Mouse (Mus musculus) heart, embryonic 10.5 days (tissue): ENCODE measurements around the gene Stx2. TPM values are rescaled to one million over a fixed set of nuclear protein-coding genes. Genes with fewer than 3 reads are reported as not detected.
A peak's percentile ranks its signal among the peaks of the same experiment; 100 is the strongest.

ENCODE experiments used
- DNase-seq: peaks from one replicate; pipeline ENCODE4 v3.0.0-alpha.2; 2017; ENCODE audit warnings: low spot score
- H3K27ac ChIP-seq: fragments of 300-500 bp; sonication (generic); 2 replicates; pipeline ENCODE4 v1.5.1; 2016; ENCODE audit warnings: mild to moderate bottlenecking
- H3K27me3 ChIP-seq: fragments of 300-500 bp; sonication (generic); 2 replicates; pipeline ENCODE4 v1.6.1; 2016; ENCODE audit warnings: mild to moderate bottlenecking; ENCODE audit not compliant: poor library complexity, insufficient read depth, severe bottlenecking
- H3K36me3 ChIP-seq: fragments of 300-500 bp; sonication (generic); 2 replicates; pipeline ENCODE4 v1.6.1; 2016; ENCODE audit warnings: mild to moderate bottlenecking, moderate library complexity
- H3K4me1 ChIP-seq: fragments of 300-500 bp; sonication (generic); 2 replicates; pipeline ENCODE4 v1.6.1; 2016; ENCODE audit warnings: mild to moderate bottlenecking
- H3K4me3 ChIP-seq: fragments of 300-500 bp; sonication (generic); 2 replicates; pipeline ENCODE4 v1.5.1; 2016; ENCODE audit warnings: mild to moderate bottlenecking, moderate library complexity
- H3K9me3 ChIP-seq: fragments of 300-500 bp; sonication (generic); 2 replicates; pipeline ENCODE4 v1.6.1; 2016; ENCODE audit warnings: mild to moderate bottlenecking, moderate library complexity
- WGBS: fragments of 180-500 bp; shearing (Covaris S2); methylation state at CpG from one replicate; pipeline ENCODE4 v1.1.7; 2016; 5-methylcytosine and 5-hydroxymethylcytosine counted together
- polyA plus RNA-seq: library from polyadenylated mRNA; unstranded; fragments of >200 nt; fragmentation: Nextera tagmentation; extraction: Ambion mirVana; gene quantifications from 2 replicates; pipeline ENCODE4 v1.2.1, GENCODE M21; 2016

Gene Stx2
- polyA plus RNA-seq = 19.8 and 23.9 TPM in 2 replicates

DNA sequence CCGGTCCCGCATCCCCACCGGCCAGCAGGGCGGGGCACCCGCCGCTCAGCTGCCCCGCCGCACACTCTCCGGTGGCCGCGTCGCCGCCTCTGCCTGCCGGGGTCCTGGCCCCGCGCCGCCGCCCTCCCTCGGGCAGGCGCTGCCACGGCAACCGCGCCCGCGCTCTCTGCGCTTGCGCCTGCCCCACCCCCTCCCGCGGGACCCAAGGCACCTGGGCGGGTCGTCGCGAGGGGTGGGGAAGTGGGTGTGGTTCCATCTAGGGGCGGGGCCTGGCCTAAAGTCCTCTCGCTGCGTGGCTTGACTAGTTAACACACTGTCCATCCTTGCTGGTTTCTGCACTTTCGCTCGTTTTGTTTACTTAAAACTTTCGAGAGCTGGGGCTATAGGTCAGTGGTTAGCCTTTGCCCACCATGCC is at the start of gene Stx2:
Gene Stx2 (minus strand): TSS at position 163 of the 415 bp plus-strand sequence.
- Histone ChIP-seq H3K27me3 (no peaks in the 10 kb centered on the region; the same call in 1 of the 2 replicates), H3K4me3 (peak within 1 kb of the TSS; percentile 91), H3K4me1 (peaks cover 25% of the 10 kb centered on the region), H3K27ac (peak within 1 kb of the TSS; percentile 94), H3K9me3 (no peaks in the 10 kb centered on the region), H3K36me3 (peaks cover 5% of the 10 kb centered on the region; the same call in 1 of the 2 replicates)
- DNase-seq = peak; percentile 96
- WGBS = under 1% methylated on average over 38 of the region's 39 CpGs

DNA sequence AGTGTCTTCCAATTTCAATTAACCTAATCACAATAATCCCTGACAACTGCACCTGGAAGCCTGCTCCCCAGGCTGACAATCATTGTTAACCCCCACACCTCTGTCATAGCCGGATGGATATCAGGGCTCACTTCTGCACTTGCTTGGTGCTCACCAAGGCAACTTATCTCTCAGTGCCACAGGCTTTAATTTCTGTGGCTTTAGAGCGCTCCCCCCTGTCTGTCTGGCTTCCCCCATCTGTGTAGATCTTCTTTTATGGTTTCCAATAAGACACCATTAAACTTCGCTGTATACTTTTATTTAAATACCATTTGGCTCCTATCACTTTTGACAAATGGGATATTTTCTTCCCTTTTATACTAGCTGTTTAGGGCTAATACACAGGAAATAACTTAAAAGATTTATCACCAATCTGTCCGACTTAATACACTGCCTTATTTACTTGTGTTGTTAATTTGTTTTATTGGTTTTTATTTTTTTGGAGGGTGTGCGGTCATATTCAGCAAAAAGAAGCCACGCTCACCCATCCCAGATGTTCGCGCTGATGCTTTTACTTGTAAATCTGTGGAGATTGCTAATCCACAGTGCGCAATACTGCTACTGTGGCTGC is 46.4 kb upstream of the Stx2 start:
- no peaks in the 10 kb centered on the region for H3K4me1 ChIP-seq
- no peak for DNase-seq
- no peaks in the 10 kb centered on the region for H3K9me3 ChIP-seq
- no peaks in the 10 kb centered on the region for H3K27me3 ChIP-seq
- no peaks in the 10 kb centered on the region for H3K36me3 ChIP-seq
- H3K27ac ChIP-seq = no peak overlapping the region
- no peak overlapping the region for H3K4me3 ChIP-seq
- 76% methylated on average over 9 of the region's 9 CpGs for WGBS

DNA sequence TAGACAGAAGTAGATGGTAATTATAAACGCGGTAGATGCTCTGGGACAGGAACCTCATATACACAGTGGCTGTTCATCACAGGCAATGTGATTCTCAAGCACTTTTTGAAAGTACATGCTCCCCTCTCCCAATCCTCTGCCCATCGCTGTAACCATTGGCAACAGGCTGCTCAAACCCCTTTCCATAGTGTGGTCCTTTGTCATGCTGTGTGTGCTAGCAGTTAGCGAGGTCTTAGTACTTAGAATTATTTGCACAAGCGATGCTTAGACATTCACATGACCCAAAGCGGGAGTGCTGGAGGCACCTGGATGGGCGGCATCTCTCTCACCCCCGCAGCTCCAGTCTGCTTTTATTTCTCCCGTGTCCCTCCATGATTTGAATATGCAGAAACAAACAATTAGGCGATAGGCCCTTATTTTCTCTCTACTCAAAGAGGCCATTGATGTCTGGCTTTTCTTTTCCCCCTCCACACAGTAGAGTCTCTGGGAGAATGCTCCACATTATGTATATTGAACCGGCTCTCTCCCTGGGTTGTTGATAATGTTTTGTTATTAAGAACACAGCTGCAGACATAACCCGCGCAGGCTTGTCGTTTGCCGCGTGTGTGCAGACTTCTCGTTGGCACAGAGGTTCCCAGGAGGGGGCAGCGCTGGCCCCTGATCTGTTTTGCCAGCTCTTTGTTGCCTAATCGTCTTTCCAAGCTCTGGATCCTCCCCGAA is 44.4 kb upstream of the Stx2 start:
- Histone ChIP-seq H3K36me3 (no peaks in the 10 kb centered on the region), H3K4me1 (no peaks in the 10 kb centered on the region), H3K9me3 (no peaks in the 10 kb centered on the region), H3K4me3 (no peak overlapping the region), H3K27ac (no peak overlapping the region), H3K27me3 (no peaks in the 10 kb centered on the region)
- no peak for DNase-seq
- 46% methylated on average over 20 of the region's 20 CpGs for WGBS

GRCm38 (mm10) chr5:129051910-129052309 is 43.5 kb upstream of the Stx2 start:
- no peak for DNase-seq
- H3K4me3 ChIP-seq = no peak overlapping the region
- no peaks in the 10 kb centered on the region for H3K4me1 ChIP-seq
- H3K9me3 ChIP-seq = no peaks in the 10 kb centered on the region
- no peaks in the 10 kb centered on the region for H3K36me3 ChIP-seq
- H3K27ac ChIP-seq = no peak overlapping the region
- H3K27me3 ChIP-seq = no peaks in the 10 kb centered on the region
- 78% methylated on average over 3 of the region's 3 CpGs for WGBS

- H3K36me3 ChIP-seq = no peaks in the 10 kb centered on the region
- H3K27me3 ChIP-seq = no peaks in the 10 kb centered on the region
- no peak overlapping the region for H3K4me3 ChIP-seq
- H3K4me1 ChIP-seq = no peaks in the 10 kb centered on the region
- no peaks in the 10 kb centered on the region for H3K9me3 ChIP-seq
- no peak overlapping the region for H3K27ac ChIP-seq
- DNase-seq = no peak
- 79% methylated on average over 9 of the region's 9 CpGs for WGBS
Measured at GRCm38 (mm10) chr5:129049372-129049771, 41.0 kb upstream of the Stx2 start.

DNA sequence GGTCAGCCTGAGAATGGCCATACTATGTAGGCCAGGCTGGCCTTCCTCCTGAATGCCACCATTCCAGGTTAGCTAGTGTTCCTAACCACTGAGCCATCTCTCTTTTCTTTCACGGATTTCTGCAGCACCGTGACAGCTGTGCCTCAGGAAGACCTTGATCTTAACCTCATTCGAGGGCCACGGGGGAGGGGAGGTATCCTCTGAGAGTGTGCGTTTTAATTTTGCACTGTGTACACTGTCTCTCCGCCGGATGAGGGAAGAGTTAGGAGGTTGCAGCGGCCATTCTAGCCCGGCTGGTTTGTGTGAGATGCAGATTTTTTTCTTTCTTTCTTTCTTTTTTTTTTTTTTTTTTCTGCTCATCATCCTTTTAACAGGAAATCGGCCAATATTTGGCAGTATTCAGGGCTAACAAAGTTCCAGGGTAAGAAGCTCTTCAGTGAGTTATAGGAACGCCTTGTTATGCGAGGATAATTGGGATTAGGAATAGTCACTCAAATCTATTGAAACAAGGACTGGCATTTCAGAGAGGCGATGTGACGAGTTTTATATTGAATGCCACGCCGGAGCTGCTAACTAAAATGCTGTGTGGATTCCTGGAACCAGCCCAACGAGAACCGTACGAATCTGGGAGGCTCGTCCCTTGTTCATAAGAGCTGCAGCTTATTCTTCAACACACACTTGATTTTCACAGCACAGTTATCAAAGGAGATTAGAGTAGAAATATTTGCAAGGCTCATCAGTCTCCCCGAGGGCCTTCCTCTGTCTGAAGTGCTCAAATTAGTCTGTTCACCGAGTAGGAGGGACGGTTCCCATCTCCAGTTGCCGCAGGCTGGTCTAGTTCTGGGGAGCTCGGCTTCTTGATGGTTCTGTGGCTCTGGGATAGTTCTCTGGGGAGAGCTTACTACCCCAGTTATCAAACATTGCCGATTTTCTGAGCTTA is 37.5 kb upstream of the Stx2 start:
- H3K36me3 ChIP-seq = no peaks in the 10 kb centered on the region
- no peaks in the 10 kb centered on the region for H3K27me3 ChIP-seq
- H3K4me3 ChIP-seq = no peak overlapping the region
- H3K4me1 ChIP-seq = 0 out of 2 replicates have a peak, but pooled peaks cover 3% of the 10 kb centered on the region
- no peak overlapping the region for H3K27ac ChIP-seq
- WGBS = 69% methylated on average over 26 of the region's 26 CpGs
- no peak for DNase-seq
- H3K9me3 ChIP-seq = no peaks in the 10 kb centered on the region

DNA sequence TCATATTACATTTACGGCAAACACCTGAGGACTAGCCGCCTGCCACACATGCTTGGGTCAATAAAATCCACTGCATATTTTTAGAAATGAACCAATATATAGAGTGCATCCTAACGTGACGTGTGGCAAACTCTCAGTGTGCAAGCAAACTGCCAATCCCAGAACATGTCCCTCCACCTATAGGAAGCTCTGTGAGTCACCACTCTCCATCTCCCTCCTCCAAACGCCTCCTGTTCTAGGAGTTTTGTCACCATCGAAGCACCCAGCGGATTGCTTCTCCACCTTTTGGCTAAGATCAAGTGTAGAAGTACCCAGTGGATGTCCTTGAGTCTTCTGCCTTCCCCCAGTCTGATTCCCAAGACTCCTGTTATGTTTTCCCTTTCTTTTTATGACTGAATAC is 29.4 kb upstream of the Stx2 start:
- H3K4me1 ChIP-seq = no peaks in the 10 kb centered on the region
- H3K27ac ChIP-seq = no peak overlapping the region
- H3K36me3 ChIP-seq = no peaks in the 10 kb centered on the region
- DNase-seq = no peak
- no peaks in the 10 kb centered on the region for H3K9me3 ChIP-seq
- H3K27me3 ChIP-seq = no peaks in the 10 kb centered on the region
- WGBS = 78% methylated on average over 7 of the region's 7 CpGs
- H3K4me3 ChIP-seq = no peak overlapping the region

GRCm38 (mm10) chr5:129036678-129037077 is 28.3 kb upstream of the Stx2 start:
- Histone ChIP-seq H3K4me3 (no peak overlapping the region), H3K27me3 (no peaks in the 10 kb centered on the region), H3K27ac (no peak overlapping the region), H3K36me3 (no peaks in the 10 kb centered on the region), H3K9me3 (no peaks in the 10 kb centered on the region), H3K4me1 (no peaks in the 10 kb centered on the region)
- WGBS = 82% methylated on average over 5 of the region's 5 CpGs
- DNase-seq = no peak

DNA sequence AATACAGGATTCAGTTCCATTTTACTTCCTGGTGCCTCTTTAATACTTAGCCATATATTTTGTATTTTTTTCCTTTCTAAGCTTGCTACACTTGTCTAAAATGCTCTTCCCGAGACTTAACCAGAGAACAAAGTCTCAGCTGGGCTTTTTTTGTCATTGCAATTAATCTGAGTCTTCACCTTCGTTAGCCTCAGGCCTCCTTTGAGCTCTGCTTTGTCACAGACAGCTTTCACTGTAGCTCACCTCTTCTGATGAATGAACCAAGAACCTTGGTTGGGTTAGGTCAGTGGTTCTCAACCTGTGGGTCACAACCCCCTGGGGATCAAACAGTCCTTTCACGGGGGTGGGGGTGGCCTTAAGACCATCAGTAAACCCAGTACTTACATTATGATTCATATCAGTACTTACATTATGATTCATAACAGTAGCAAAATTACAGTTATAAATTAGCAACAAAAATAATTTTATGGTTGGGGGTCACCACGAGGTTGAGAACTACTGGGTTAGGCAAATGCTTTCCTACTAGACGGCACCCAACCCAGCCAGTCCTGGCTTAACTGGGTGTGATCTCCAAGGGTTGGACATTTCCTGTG is 20.9 kb upstream of the Stx2 start:
- WGBS = 75% methylated on average over 5 of the region's 5 CpGs
- Histone ChIP-seq H3K36me3 (peaks cover 21% of the 10 kb centered on the region), H3K27ac (no peak overlapping the region), H3K4me1 (no peaks in the 10 kb centered on the region), H3K4me3 (no peak overlapping the region), H3K9me3 (no peaks in the 10 kb centered on the region), H3K27me3 (no peaks in the 10 kb centered on the region)
- DNase-seq = no peak

DNA sequence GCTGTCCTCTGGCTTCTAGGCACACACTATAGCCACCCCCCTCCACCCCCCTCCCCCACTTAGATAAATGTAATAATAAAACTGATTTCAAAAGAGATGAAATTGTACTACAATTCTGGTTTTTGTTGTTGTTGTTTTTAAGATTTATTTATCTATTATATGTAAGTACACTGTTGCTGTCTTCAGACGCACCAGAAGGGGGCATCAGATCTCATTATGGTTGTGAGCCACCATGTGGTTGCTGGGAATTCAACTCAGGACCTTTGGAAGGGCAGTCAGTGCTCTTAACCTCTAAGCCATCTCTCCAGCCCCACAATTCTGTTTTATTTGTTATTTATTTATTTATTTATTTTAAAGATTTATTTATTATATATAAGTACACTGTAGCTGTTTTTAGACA is 18.3 kb upstream of the Stx2 start:
- no peak overlapping the region for H3K27ac ChIP-seq
- H3K4me1 ChIP-seq = no peaks in the 10 kb centered on the region
- no peaks in the 10 kb centered on the region for H3K9me3 ChIP-seq
- no peak for DNase-seq
- 89% methylated on average over 1 of the region's 1 CpGs for WGBS
- peaks cover 37% of the 10 kb centered on the region for H3K36me3 ChIP-seq
- no peak overlapping the region for H3K4me3 ChIP-seq
- H3K27me3 ChIP-seq = no peaks in the 10 kb centered on the region

DNA sequence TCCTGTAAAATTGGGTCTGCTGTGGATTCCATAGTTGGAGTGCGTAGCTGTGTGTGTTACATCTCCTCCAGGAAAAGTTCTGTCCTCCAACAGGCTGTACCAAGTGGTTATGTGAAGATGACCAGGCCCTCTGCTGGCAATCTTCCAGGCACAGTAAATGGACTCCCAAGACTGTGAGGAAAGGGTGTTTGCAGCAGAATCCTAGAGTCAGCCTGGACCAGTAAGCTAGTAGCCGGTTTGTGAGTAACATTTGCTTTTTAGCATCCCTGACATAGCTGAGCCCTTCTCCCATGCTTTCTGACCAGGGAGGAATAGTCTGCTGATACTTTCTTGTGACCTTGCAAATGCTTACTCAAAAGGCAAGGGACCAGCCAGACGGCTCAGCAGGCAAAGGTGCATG is 17.8 kb upstream of the Stx2 start:
- WGBS = 91% methylated on average over 3 of the region's 3 CpGs

DNA sequence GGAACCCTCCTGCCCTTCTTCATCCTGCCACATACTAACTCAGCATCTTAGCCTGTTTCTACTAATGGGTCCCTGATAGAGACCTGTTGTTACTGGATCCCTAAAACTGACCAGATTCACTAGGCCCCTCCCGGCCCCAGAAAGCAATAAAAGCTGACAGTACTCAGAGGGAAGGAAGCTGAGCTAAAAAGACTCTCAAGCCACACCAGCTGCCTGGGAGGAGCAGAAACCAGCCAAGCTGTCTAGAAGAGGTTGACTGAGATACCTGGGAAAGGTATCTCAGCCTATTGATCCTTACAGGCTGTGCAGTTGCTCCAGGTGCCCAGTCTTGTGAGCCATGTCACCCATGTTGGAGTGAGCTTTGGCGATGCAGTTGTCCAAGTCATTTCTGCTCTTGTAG is 17.4 kb upstream of the Stx2 start:
- Histone ChIP-seq H3K4me1 (no peaks in the 10 kb centered on the region), H3K9me3 (no peaks in the 10 kb centered on the region), H3K4me3 (no peak overlapping the region), H3K27ac (no peak overlapping the region), H3K36me3 (peaks cover 42% of the 10 kb centered on the region), H3K27me3 (no peaks in the 10 kb centered on the region)
- 94% methylated on average over 2 of the region's 2 CpGs for WGBS
- DNase-seq = no peak

More for the DNA sequence above, 17.8 kb upstream of the Stx2 start:
- Histone ChIP-seq H3K36me3 (peaks cover 41% of the 10 kb centered on the region), H3K9me3 (no peaks in the 10 kb centered on the region), H3K27ac (no peak overlapping the region), H3K4me1 (no peaks in the 10 kb centered on the region), H3K4me3 (no peak overlapping the region), H3K27me3 (no peaks in the 10 kb centered on the region)
- no peak for DNase-seq
